ENCODE assay signal across 8 mouse cellular contexts in the genomic region with DNA sequence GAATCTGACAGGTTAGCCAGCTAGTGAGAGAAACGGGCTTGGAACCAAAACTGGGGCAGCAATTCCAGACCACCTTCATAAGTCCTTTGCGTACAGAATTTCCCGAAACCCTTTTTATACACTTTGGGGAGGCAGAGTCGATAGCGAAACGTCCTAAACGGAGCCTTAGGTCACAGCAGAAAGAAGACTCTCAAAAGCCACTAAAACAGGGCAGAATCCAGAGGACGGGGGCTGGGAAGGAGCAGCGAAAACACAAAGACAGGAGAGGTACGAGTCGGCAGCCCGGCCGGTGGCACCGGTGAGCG. TPM values are rescaled to one million over a fixed set of nuclear protein-coding genes. Genes with fewer than 3 reads are reported as not detected.
DNase-seq lines count a peak whose midpoint lies in the region; ATAC-seq and TF ChIP-seq lines count a peak whose summit lies in the region.

No protein-coding gene starts in this region.

- peaks cover 26% of the 10 kb centered on the region for H3K4me1 ChIP-seq in kidney, embryonic 16.5 days (ENCODE audit: insufficient read depth, low read length)
- H3K4me1 ChIP-seq in bone marrow macrophage, adult 2 months (ENCODE audit: control insufficient read depth, insufficient read depth, low read length), result peaks cover 32% of the 10 kb centered on the region
- H3K4me1 ChIP-seq in hindbrain, embryonic 14.5 days (replicated peaks; ENCODE audit: control insufficient read depth, insufficient read depth, low read length), result peaks cover 30% of the 10 kb centered on the region
- peaks cover 29% of the 10 kb centered on the region for H3K4me1 ChIP-seq in midbrain, embryonic 14.5 days (ENCODE audit: control insufficient read depth, insufficient read depth, low read length)

- no peak for TF ChIP-seq CTCF in bone marrow macrophage, adult 2 months (IDR thresholded peaks at IDR 0.05; ENCODE audit: low read depth, low read length)

- H3K9me3 ChIP-seq in kidney, embryonic 16.5 days (ENCODE audit: low read length), result no peaks in the 10 kb centered on the region
- no peaks in the 10 kb centered on the region for H3K9me3 ChIP-seq in hindbrain, embryonic 14.5 days (ENCODE audit: control insufficient read depth, low read length)
- H3K9me3 ChIP-seq in midbrain, embryonic 14.5 days (ENCODE audit: control insufficient read depth, low read length), result no peaks in the 10 kb centered on the region

- DNase-seq in kidney, adult 8-10 months, result no peak
- DNase-seq in hindbrain, embryonic 14.5 days (ENCODE audit: low spot score), result no peak
- no peak for DNase-seq in midbrain, embryonic 14.5 days
- no peak for DNase-seq in urinary bladder, postnatal 25 days (ENCODE audit: low spot score)
- DNase-seq in cerebellum, adult 11 months, result no peak
- DNase-seq in left cerebral cortex, postnatal 14 days (ENCODE audit: low spot score in 2 of 2), result no peak

- H3K27me3 ChIP-seq in kidney, embryonic 16.5 days (ENCODE audit: insufficient read depth, low read length), result no peaks in the 10 kb centered on the region
- no peaks in the 10 kb centered on the region for H3K27me3 ChIP-seq in hindbrain, embryonic 14.5 days (ENCODE audit: control insufficient read depth, insufficient read depth, low read length)
- no peaks in the 10 kb centered on the region for H3K27me3 ChIP-seq in midbrain, embryonic 14.5 days (ENCODE audit: control insufficient read depth, insufficient read depth, low read length)

- H3K4me3 ChIP-seq in kidney, embryonic 16.5 days (ENCODE audit: low read length), result peak overlapping the region; percentile 99
- H3K4me3 ChIP-seq in bone marrow macrophage, adult 2 months (ENCODE audit: insufficient read depth, low read length), result peak overlapping the region; percentile 96
- peak overlapping the region; percentile 82 for H3K4me3 ChIP-seq in hindbrain, embryonic 14.5 days (replicated peaks; ENCODE audit: low read length)
- H3K4me3 ChIP-seq in midbrain, embryonic 14.5 days (replicated peaks; ENCODE audit: low read depth, low read length), result peak overlapping the region; percentile 96

- TF ChIP-seq POLR2A in bone marrow macrophage, adult 2 months (IDR thresholded peaks at IDR 0.05; ENCODE audit: borderline replicate concordance, low read depth, low read length), result no peak

- peaks cover 13% of the 10 kb centered on the region for H3K36me3 ChIP-seq in kidney, embryonic 16.5 days (ENCODE audit: insufficient read depth, low read length)
- H3K36me3 ChIP-seq in hindbrain, embryonic 14.5 days (replicated peaks; ENCODE audit: control insufficient read depth, insufficient read depth), result peaks cover 25% of the 10 kb centered on the region
- H3K36me3 ChIP-seq in midbrain, embryonic 14.5 days (ENCODE audit: control insufficient read depth, insufficient read depth, low read length), result peaks cover 5% of the 10 kb centered on the region

- under 1% methylated on average over 15 of the region's 15 CpGs for WGBS in kidney, embryonic 16.5 days
- 1% methylated on average over 15 of the region's 15 CpGs for WGBS in hindbrain, embryonic 14.5 days
- WGBS in midbrain, embryonic 14.5 days, result under 1% methylated on average over 15 of the region's 15 CpGs

- H3K27ac ChIP-seq in kidney, embryonic 16.5 days (ENCODE audit: low read length), result peak overlapping the region; percentile 98
- peak overlapping the region; percentile 92 for H3K27ac ChIP-seq in bone marrow macrophage, adult 2 months (ENCODE audit: insufficient read depth, low read depth, low read length)
- H3K27ac ChIP-seq in hindbrain, embryonic 14.5 days, result peak overlapping the region; percentile 91
- H3K27ac ChIP-seq in midbrain, embryonic 14.5 days (replicated peaks; ENCODE audit: low read depth, low read length), result peak overlapping the region; percentile 91

- ATAC-seq in kidney, embryonic 16.5 days (ENCODE audit: low FRiP score, low TSS enrichment), result no peak
- ATAC-seq in hindbrain, embryonic 14.5 days (ENCODE audit: low FRiP score), result no peak
- ATAC-seq in midbrain, embryonic 14.5 days (ENCODE audit: low FRiP score, low TSS enrichment), result no peak

- intact Hi-C loops in left cerebral cortex, postnatal 14 days (cut with DNase I), result loop anchor here (5.0 kb wide), 1 partner anchor 35 kb away; the partner anchor contains the start of gene Kansl2

- peak overlapping the region; percentile 94 for H3K4me2 ChIP-seq in kidney, embryonic 16.5 days (replicated peaks; ENCODE audit: low read depth, low read length)
- H3K4me2 ChIP-seq in hindbrain, embryonic 14.5 days (replicated peaks), result peak overlapping the region; percentile 97
- H3K4me2 ChIP-seq in midbrain, embryonic 14.5 days (ENCODE audit: low read length), result peak overlapping the region; percentile 96

- peak overlapping the region; percentile 96 for H3K9ac ChIP-seq in kidney, embryonic 16.5 days (replicated peaks; ENCODE audit: low read length)
- H3K9ac ChIP-seq in hindbrain, embryonic 14.5 days, result peak overlapping the region; percentile 70
- H3K9ac ChIP-seq in midbrain, embryonic 14.5 days (replicated peaks; ENCODE audit: low read length), result peak overlapping the region; percentile 76

RNA-seq across cellular contexts. Expression of gene Ccnt1, which starts 3.8 kb away (rescaled TPM):
- polyA plus RNA-seq in kidney, embryonic 16.5 days (2015; fragmentation: Nextera tagmentation; extraction: Ambion mirVana), result 64.4 and 76.4 TPM in 2 replicates
- 42.6 and 44.0 TPM in 2 replicates for polyA plus RNA-seq in bone marrow macrophage, adult 2 months (2012; ENCODE audit: insufficient read depth, insufficient read length, missing spikeins)
- polyA plus RNA-seq in hindbrain, embryonic 14.5 days (2014; fragmentation: Nextera tagmentation; extraction: Ambion mirVana), result 59.8 and 65.1 TPM in 2 replicates
- 59.7 and 65.8 TPM in 2 replicates for polyA plus RNA-seq in midbrain, embryonic 14.5 days (2014; fragmentation: Nextera tagmentation; extraction: Ambion mirVana)
- 10 to 100 TPM; 40.5 to 45.3 TPM for total RNA-seq in left cerebral cortex, postnatal 14 days (2021)

RNA-seq across cellular contexts. Expression of gene 4930415O20Rik, which starts 3.9 kb away (rescaled TPM):
- 0.41 and 0.69 TPM in 2 replicates for polyA plus RNA-seq in kidney, embryonic 16.5 days (2015; fragmentation: Nextera tagmentation; extraction: Ambion mirVana)
- not detected in 2 replicates for polyA plus RNA-seq in bone marrow macrophage, adult 2 months (2012; ENCODE audit: insufficient read depth, insufficient read length, missing spikeins)
- not detected in 2 replicates for polyA plus RNA-seq in hindbrain, embryonic 14.5 days (2014; fragmentation: Nextera tagmentation; extraction: Ambion mirVana)
- 0.58 TPM in 1 of 2 replicates, not detected in the other for polyA plus RNA-seq in midbrain, embryonic 14.5 days (2014; fragmentation: Nextera tagmentation; extraction: Ambion mirVana)
- not detected for total RNA-seq in left cerebral cortex, postnatal 14 days (2021)

RNA-seq across cellular contexts. Expression of gene Kansl2, which starts 32.9 kb away (rescaled TPM):
- 106 and 113 TPM in 2 replicates for polyA plus RNA-seq in kidney, embryonic 16.5 days (2015; fragmentation: Nextera tagmentation; extraction: Ambion mirVana)
- 56.6 and 62.4 TPM in 2 replicates for polyA plus RNA-seq in bone marrow macrophage, adult 2 months (2012; ENCODE audit: insufficient read depth, insufficient read length, missing spikeins)
- polyA plus RNA-seq in hindbrain, embryonic 14.5 days (2014; fragmentation: Nextera tagmentation; extraction: Ambion mirVana), result 99.5 and 100 TPM in 2 replicates
- polyA plus RNA-seq in midbrain, embryonic 14.5 days (2014; fragmentation: Nextera tagmentation; extraction: Ambion mirVana), result 125 TPM in 2 replicates
- 10 to 100 TPM; 59.5 to 61.0 TPM for total RNA-seq in left cerebral cortex, postnatal 14 days (2021)

RNA-seq across cellular contexts. Expression of gene Adcy6, which starts 43.0 kb away (rescaled TPM):
- polyA plus RNA-seq in kidney, embryonic 16.5 days (2015; fragmentation: Nextera tagmentation; extraction: Ambion mirVana), result 24.4 and 26.0 TPM in 2 replicates
- polyA plus RNA-seq in bone marrow macrophage, adult 2 months (2012; ENCODE audit: insufficient read depth, insufficient read length, missing spikeins), result 0.35 and 0.72 TPM in 2 replicates
- 8.4 and 11.0 TPM in 2 replicates for polyA plus RNA-seq in hindbrain, embryonic 14.5 days (2014; fragmentation: Nextera tagmentation; extraction: Ambion mirVana)
- polyA plus RNA-seq in midbrain, embryonic 14.5 days (2014; fragmentation: Nextera tagmentation; extraction: Ambion mirVana), result 9.6 and 12.2 TPM in 2 replicates
- total RNA-seq in left cerebral cortex, postnatal 14 days (2021), result 10 to 100 TPM; 47.8 to 50.2 TPM
